Mouse (Mus musculus): Measurements from ENCODE around the gene Hmx1.

The Hmx1 gene

GRCm38 (mm10) chr5:35388491-35389111 is at the start of gene Hmx1:
Gene Hmx1 (plus strand): TSS chr5:35389108.
- WGBS: under 1% methylated on average over 69 of the region's 71 CpGs

- WGBS: 79% methylated on average over 3 of the region's 3 CpGs
Observed at GRCm38 (mm10) chr5:35345084-35345483, 43.8 kb upstream of the Hmx1 start.

GRCm38 (mm10) chr5:35348794-35349193 is 40.1 kb upstream of the Hmx1 start:
- WGBS: 13% methylated on average over 3 of the region's 3 CpGs

- WGBS: 75% methylated on average over 9 of the region's 9 CpGs
Observed at GRCm38 (mm10) chr5:35357544-35358440, 31.1 kb upstream of the Hmx1 start.

DNA sequence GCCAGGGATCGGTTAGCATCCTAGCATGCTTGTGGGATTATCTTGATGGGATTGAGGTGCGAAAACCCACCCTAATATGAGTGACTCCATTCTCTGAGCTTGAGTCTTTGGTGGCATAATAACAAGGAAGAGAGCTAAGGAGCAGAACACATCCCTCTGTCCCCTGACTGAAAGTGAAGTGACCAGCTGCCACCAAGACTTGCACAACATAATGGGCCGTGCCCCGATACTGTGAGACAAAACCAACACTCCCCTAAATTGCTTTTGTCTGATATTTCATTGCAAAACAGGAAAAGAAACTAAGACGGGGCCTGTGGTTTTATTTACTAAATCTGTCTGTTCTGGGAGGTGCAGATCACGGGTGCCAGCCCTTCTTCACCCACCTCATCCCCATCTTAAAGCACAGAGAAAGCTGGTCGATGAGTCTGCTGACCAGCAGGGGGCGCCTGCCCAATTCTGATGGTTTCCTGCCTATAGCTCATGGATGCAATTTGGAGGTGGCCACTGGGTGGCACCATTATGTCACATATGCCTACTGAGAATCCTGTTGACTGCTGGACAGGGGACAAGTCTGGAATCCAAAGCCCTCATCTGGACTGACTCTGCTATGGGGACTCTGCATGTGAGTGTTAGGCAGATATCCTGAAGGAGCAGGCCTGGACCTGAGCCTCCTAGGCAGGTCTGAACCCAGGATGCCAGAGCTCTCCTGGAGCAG is 27.2 kb upstream of the Hmx1 start:
- 50% methylated on average over 8 of the region's 8 CpGs for WGBS

GRCm38 (mm10) chr5:35366241-35367032 is 22.5 kb upstream of the Hmx1 start:
- WGBS: 76% methylated on average over 20 of the region's 20 CpGs

DNA sequence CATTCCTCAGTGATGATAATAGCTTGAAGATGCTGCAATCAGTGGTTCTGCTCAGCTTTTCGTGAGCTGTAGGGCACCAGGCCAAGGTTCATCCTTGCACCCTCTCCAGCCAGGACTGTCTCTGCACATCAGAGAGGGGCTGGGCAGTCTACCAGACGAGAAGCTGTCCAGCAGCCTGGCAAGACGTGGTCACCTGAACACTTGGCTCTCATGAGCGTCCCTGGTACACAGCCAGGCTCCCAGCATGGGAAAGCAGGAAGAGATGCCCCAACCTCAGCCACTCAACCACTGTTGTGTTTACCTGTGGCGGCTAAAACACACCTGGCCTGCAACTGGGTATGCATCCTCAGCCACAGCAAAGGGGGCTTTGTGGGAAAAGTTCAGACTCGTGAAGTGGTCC is 20.0 kb upstream of the Hmx1 start:
- WGBS: 81% methylated on average over 6 of the region's 6 CpGs

DNA sequence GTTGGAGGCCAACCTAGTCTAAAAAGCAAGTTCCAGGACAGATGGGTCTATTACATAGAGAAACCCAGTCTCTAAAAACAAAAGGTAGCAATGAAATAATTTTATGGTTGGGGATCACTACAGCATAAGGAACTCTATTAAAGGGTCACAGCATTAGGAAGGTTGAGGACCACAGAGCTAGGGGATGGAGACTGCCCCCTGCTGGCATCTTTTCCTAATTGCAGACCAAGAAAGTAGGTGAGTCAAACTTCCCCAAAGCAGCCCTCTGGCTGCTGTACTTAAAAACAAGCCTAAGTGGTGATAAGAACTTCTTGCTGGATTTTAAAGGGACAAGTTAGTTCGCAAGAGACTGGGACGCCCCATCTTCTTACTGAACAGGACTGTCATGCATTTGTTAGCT is 9.8 kb upstream of the Hmx1 start:
- 63% methylated on average over 2 of the region's 2 CpGs for WGBS

- under 1% methylated on average over 4 of the region's 4 CpGs for WGBS
Observed at GRCm38 (mm10) chr5:35379815-35380214, 9.1 kb upstream of the Hmx1 start.

DNA sequence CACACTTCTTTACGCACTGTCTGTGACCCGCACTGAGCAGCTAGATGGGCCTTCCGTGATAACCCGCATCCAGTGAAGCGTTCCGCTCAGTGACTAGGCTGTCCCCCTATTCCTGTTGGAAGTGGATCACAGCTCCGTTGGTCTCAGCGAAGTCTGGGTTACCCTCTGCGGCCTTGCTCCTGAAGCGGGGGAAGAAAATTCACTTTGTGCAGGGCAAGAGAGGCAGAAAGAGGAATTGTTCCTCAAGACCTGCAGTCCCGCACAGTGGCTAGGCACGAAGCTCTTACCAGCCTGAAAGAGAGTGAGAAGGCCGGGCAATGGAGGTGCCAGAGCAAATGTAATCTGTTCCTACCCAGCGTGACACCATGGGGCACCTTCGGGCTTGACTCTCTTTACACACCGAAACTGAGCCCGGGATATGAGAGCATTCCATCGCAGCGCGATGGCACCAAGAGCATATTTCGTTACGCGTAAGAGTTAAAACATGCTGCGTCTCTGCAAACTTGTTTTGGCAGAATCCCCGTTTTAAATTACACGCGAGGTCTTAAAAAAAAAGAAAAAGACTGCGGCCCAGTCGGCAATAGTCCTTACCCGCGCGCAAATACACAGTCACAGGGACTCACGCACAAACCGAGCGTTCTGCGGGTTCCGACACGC is 946 bp upstream of the Hmx1 start:
- 2% methylated on average over 38 of the region's 38 CpGs for WGBS

DNA sequence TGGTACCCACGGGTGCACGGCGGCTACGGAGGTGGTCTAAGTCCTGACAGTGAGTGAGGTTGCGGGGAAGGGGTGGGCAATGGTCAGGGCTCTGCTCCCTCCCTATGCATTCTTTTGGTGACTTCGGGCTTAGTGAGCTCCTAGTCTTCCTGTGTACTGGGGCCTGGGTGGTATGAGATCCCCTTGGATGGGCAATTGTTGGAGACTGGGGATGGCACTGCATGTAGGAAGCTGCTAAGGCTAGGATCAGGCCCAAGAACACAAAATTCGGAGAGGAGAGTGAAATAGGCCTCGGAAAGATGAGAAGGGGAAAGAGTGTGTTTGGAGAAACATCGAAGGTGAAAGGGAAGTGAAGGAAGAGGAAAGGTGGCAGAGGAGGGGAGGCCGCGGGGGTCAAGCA is 533 bp downstream of the Hmx1 start:
- 7% methylated on average over 11 of the region's 11 CpGs for WGBS

DNA sequence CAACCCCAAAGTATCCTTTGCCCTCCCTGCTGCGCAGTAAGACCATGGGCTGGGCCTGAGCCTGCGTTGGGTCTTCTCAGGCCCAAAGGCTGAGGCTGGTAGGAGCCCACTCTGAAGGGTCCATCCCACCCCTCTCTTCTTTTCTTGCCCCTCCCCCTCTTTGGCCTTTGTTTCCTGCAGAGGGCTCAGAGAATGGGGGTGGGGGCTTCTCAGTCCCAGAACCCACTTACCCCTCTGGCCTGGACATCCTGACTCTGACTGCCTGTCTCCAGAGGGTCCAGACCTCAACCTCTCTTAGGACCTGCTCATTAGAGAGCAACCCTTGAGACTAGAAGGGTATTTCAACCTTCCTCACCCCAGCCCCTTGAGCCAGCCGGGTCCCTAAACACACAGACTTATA is 1.0 kb downstream of the Hmx1 start:
- 33% methylated on average over 3 of the region's 3 CpGs for WGBS

DNA sequence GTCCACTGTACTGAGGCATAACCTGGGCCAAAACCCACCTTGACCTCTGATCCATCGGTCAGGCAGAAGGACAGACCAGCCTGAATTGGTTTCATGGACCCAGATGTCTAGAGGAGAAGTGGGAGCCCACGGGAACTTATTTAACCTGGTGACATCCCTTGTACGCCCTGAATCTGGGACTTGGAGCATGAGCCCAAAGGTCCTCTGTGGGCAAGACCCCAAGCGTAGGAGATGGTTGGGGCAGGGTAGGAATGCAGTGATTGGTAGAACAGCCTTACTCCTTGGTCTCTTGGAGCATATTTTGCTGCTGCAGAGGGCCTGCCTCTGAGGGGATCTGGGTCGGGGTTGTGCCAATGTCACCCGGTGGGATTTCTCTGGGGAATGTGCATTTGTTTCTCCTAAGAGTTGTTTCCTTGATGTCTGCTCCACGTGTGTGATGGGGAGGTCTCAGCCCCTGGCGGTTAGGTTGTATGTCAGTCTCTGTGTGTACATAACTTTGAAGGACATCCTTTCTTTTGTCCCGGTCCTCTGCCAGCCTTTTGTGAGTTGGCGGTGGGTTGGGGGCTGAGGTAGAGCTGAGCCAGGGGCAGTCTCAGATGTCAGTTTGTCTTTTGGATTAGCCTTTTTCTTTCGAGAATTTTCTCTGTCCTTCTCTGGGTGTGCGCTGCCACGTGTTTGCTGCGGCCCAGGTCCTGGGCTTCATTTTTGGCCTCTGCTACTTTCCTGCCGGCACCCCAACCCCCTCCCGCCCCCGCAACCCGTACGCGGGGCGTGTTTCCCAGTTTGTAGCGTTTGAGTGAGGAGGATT is 2.1 kb downstream of the Hmx1 start:
- WGBS: 2% methylated on average over 22 of the region's 22 CpGs

GRCm38 (mm10) chr5:35391656-35392333 is 2.9 kb downstream of the Hmx1 start:
- under 1% methylated on average over 82 of the region's 88 CpGs for WGBS

- WGBS: 1% methylated on average over 37 of the region's 37 CpGs
Observed at GRCm38 (mm10) chr5:35392334-35392695, 3.4 kb downstream of the Hmx1 start.

DNA sequence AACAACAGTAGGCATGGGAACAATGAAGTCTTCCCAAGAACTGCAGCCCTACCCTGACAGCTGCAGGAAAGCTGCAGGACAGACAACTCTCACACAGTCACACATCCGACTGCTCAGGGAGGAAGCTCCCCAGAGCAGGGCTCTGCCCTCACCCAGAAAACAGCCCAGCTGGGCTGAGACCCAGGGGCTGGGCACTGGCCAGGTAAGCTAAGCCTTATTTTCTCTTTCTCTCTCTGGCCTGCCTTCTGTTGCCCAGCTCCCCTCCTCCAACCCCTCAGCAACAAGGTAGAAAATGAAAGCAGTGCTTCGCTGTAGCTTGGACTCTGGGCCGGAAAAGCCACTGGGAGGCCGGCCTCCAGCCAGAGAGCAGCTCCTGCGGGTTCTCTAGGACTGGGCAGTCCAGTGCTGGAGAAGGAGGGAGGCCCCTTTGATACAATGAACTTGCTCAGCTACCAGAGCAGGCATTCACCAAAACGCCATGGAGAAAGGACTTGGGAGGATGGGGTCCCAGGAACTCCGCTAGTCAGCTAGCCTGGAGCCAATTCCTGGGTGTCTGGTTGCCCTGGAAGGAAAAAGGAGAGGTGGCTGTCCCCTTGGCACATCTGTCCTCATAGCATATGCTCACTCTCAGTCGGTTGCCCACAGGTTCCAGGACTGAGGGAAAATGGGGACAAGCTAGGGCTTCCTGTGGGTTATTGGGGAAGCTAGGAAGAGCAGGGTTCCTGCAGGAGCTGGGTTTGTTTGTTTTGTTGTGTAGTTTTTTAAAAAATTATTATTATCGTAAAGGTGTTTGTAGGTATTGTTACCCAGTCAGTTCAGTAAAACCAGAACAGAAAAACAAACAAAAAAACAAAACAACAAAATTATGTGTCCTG is 6.9 kb downstream of the Hmx1 start:
- WGBS: 8% methylated on average over 9 of the region's 9 CpGs

- 2% methylated on average over 57 of the region's 57 CpGs for WGBS
Observed at GRCm38 (mm10) chr5:35396976-35397641, 8.2 kb downstream of the Hmx1 start.

- WGBS: 2% methylated on average over 52 of the region's 52 CpGs
Observed at GRCm38 (mm10) chr5:35397642-35398309, 8.9 kb downstream of the Hmx1 start.

Measured in cerebral cortex, adult 2 months (tissue).